ENCODE assay signal across 8 mouse cellular contexts in the genomic region with DNA sequence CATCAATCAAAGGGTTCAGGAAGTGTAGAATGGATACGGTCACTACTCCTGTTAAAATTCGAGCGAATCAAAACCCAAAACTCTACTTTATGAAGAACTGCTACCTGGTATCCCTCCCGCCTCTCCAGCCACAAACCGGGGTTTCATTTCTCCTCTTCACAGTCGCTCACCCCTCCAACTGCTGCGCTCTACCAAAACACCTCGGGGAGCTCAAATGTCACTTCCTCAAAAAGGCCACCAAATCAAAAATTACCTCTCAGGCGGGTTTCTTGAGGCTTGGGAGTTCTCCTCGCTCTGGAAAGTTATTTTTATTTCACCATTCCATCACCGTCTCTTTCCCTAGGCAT. TPM values are rescaled to one million over a fixed set of nuclear protein-coding genes. Genes with fewer than 3 reads are reported as not detected.
DNase-seq lines count a peak whose midpoint lies in the region; ATAC-seq lines count a peak whose summit lies in the region.

No protein-coding gene starts in this region.

- H3K4me1 ChIP-seq in heart, embryonic 15.5 days (replicated peaks) = peaks cover 26% of the 10 kb centered on the region
- H3K4me1 ChIP-seq in midbrain, embryonic 14.5 days (ENCODE audit: control insufficient read depth, insufficient read depth, low read length) = peaks cover 4% of the 10 kb centered on the region

- peak overlapping the region; percentile 59 for H3K9ac ChIP-seq in heart, embryonic 15.5 days
- peak overlapping the region; percentile 47; the same call in 1 of the 2 replicates for H3K9ac ChIP-seq in midbrain, embryonic 14.5 days (replicated peaks; ENCODE audit: low read length)

- no peaks in the 10 kb centered on the region for H3K36me3 ChIP-seq in heart, embryonic 15.5 days
- H3K36me3 ChIP-seq in midbrain, embryonic 14.5 days (ENCODE audit: control insufficient read depth, insufficient read depth, low read length) = no peaks in the 10 kb centered on the region

- ATAC-seq in heart, embryonic 15.5 days (replicated peaks; ENCODE audit: insufficient number of reproducible peaks, insufficient read depth, low FRiP score, low read depth) = no peak
- no peak for ATAC-seq in midbrain, embryonic 14.5 days (ENCODE audit: low FRiP score, low TSS enrichment)
- ATAC-seq in cerebellum, adult (ENCODE audit: insufficient number of reproducible peaks, low FRiP score, low TSS enrichment) = no peak

- intact Hi-C loops in heart, postnatal 25 days (cut with DNase I) = no loop called here

- 2% methylated on average over 11 of the region's 11 CpGs for WGBS in heart, embryonic 15.5 days
- WGBS in midbrain, embryonic 14.5 days = 3% methylated on average over 11 of the region's 11 CpGs

- H3K4me3 ChIP-seq in heart, embryonic 15.5 days = peak overlapping the region; percentile 80
- H3K4me3 ChIP-seq in midbrain, embryonic 14.5 days (replicated peaks; ENCODE audit: low read depth, low read length) = peak overlapping the region; percentile 63

- H3K27ac ChIP-seq in heart, embryonic 15.5 days = no peak overlapping the region
- H3K27ac ChIP-seq in midbrain, embryonic 14.5 days (replicated peaks; ENCODE audit: low read depth, low read length) = no peak overlapping the region

- no peaks in the 10 kb centered on the region for H3K9me3 ChIP-seq in heart, embryonic 15.5 days (replicated peaks)
- H3K9me3 ChIP-seq in midbrain, embryonic 14.5 days (ENCODE audit: control insufficient read depth, low read length) = no peaks in the 10 kb centered on the region

- H3K4me2 ChIP-seq in heart, embryonic 15.5 days = peak overlapping the region; percentile 98
- peak overlapping the region; percentile 98 for H3K4me2 ChIP-seq in midbrain, embryonic 14.5 days (ENCODE audit: low read length)

- DNase-seq in heart, postnatal 25 days (ENCODE audit: low spot score) = no peak
- DNase-seq in brain, adult 2 months (ENCODE audit: low read depth, low spot score) = peak; percentile 3
- DNase-seq in induced T-regulatory cell, adult 2 months (ENCODE audit: low read depth) = peak; percentile 67
- no peak for DNase-seq in midbrain, embryonic 14.5 days
- peak; percentile 17 for DNase-seq in thymus, postnatal 25 days
- DNase-seq in layer of hippocampus, postnatal 14 days (ENCODE audit: low spot score in 2 of 2) = no peak

- peaks cover 37% of the 10 kb centered on the region for H3K27me3 ChIP-seq in heart, embryonic 15.5 days
- H3K27me3 ChIP-seq in midbrain, embryonic 14.5 days (ENCODE audit: control insufficient read depth, insufficient read depth, low read length) = peaks cover 25% of the 10 kb centered on the region

RNA-seq across cellular contexts. Expression of a gene that starts 0.6 kb away (rescaled TPM):
- polyA plus RNA-seq in heart, embryonic 15.5 days (2015; fragmentation: Nextera tagmentation; extraction: Ambion mirVana) = 0.09 and 0.51 TPM in 2 replicates
- under 1 TPM; 0.08 to 0.56 TPM for total RNA-seq in heart, postnatal 25 days (2021)
- polyA plus RNA-seq in midbrain, embryonic 14.5 days (2014; fragmentation: Nextera tagmentation; extraction: Ambion mirVana) = 0.38 TPM in 1 of 2 replicates, not detected in the other
- total RNA-seq in layer of hippocampus, postnatal 14 days (2021) = 1 to 10 TPM; 1.4 to 3.3 TPM

Comparison
In these comparisons a context has a peak if more than half of its experiments do, and no peak if none do; other contexts are left out.
1. DNase-seq: peak in brain, adult 2 months (single experiment), induced T-regulatory cell, adult 2 months (single experiment) and thymus, postnatal 25 days (single experiment); none in heart, postnatal 25 days (single experiment), midbrain, embryonic 14.5 days (single experiment) and layer of hippocampus, postnatal 14 days (0 of 2).